Mouse (Mus musculus) megakaryocyte, embryonic 14.5 days (primary cell): Measurements from ENCODE around the gene Rfxank. TPM values are rescaled to one million over a fixed set of nuclear protein-coding genes. Genes with fewer than 3 reads are reported as not detected.

ENCODE experiments used
- H3K27me3 ChIP-seq: replicated peaks from 2 replicates; pipeline ENCODE3; 2012; ENCODE audit warnings: inconsistent platforms
- H3K36me3 ChIP-seq: replicated peaks from 2 replicates; pipeline ENCODE3; 2012; ENCODE audit warnings: low read length, inconsistent platforms, mixed read lengths
- H3K4me1 ChIP-seq: 2 replicates; pipeline ENCODE4 v1.6.1; 2012; ENCODE audit warnings: inconsistent platforms
- H3K4me3 ChIP-seq: replicated peaks from 2 replicates; pipeline ENCODE3; 2012; ENCODE audit warnings: moderate library complexity, mild to moderate bottlenecking, inconsistent platforms
- H3K9me3 ChIP-seq: 2 replicates; pipeline ENCODE4 v1.6.1; 2012; ENCODE audit warnings: inconsistent platforms
- FLI1 ChIP-seq: IDR thresholded peaks from 2 replicates; pipeline ENCODE4 v1.6.1; 2012; ENCODE audit warnings: low read length, inconsistent platforms, mixed read lengths
- GATA1 ChIP-seq: IDR thresholded peaks from 3 replicates; pipeline ENCODE4 v1.6.1; 2012; ENCODE audit warnings: mixed read lengths, low read length, inconsistent platforms, borderline replicate concordance
- polyA plus RNA-seq: library from polyadenylated mRNA; stranded (reverse); fragments of >175 nt; gene quantifications from 2 replicates; pipeline ENCODE4 v1.2.3, GENCODE M21; 2012; ENCODE audit warnings: low replicate concordance; ENCODE audit not compliant: insufficient read depth

The Rfxank gene
- polyA plus RNA-seq, 1 experiment = 18.5 TPM

DNA sequence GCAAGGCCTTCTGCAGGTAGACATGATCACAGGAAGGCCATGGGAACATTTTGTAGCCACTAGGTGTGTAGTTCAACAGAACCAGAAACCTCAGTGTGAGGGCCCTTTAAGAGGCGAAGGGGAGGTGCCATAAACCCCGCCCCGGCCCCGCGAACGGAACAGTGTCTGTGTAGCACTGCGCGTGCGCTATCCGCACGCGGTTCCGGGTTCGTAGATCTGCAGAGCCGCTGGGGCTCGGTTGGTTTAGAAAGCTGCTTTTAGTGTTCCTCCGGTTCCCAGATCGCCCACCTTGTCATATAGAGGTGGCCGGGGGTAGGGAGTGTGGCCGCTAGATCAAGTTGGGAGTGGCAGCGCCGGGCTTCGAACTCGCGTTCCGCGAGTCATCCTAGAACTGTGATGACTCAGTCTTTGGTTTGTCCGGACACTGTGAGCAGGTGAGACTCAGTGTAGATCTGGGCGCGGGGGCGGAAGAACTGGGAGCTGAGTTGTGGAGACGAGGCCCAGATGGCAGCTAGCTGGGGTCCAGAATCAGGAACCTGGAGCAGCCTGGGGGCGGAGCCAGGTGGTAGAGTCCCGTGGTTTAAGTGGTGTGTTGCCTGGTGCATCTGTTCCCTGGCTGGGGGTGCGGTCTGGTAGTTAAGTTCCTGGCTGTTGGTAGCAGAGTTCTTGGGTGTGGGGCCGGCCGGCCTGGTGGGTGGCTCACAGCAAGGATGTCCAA is 7.6 kb downstream of the Rfxank start, which contains the start of gene Nr2c2ap:
Gene Nr2c2ap (plus strand): TSS at position 168 of the 718 bp plus-strand sequence.
- peaks cover 64% of the 10 kb centered on the region for H3K4me1 ChIP-seq
- peak within 1 kb of the TSS; percentile 93 for H3K4me3 ChIP-seq
- TF ChIP-seq GATA1 (no peak), FLI1 (no peak)

DNA sequence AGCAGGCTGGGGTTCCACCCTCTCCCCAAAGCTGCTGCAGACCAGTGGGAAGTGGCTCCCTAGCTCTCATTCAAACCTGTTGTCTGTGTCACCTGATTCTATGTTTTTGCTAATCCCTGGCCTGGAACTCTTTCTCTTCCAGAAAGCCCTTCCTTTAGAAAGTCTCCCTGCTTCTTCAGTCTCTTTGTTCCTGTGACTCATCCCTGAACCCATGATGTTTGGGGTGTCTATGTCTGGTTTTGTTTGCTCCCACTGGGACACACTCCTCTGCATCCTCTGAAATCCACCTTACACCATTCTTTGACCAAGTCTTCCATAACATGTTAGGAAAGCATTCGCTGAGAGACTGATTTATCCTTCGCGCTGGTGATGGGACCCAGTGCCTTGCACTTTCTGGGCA is 8.9 kb downstream of the Rfxank start:
- Histone ChIP-seq H3K4me3 (no peak overlapping the region), H3K9me3 (no peaks in the 10 kb centered on the region), H3K36me3 (peaks cover 29% of the 10 kb centered on the region), H3K27me3 (peaks cover 9% of the 10 kb centered on the region), H3K4me1 (peaks cover 57% of the 10 kb centered on the region)
- no peak for TF ChIP-seq GATA1
- no peak for TF ChIP-seq FLI1

More for the DNA sequence above, 7.6 kb downstream of the Rfxank start, which contains the start of gene Nr2c2ap:
- Histone ChIP-seq H3K9me3 (no peaks in the 10 kb centered on the region), H3K36me3 (peaks cover 42% of the 10 kb centered on the region), H3K27me3 (no peaks in the 10 kb centered on the region)

- H3K9me3 ChIP-seq = no peaks in the 10 kb centered on the region
- H3K27me3 ChIP-seq = peaks cover 14% of the 10 kb centered on the region
- no peak overlapping the region for H3K4me3 ChIP-seq
- peaks cover 51% of the 10 kb centered on the region for H3K4me1 ChIP-seq
- TF ChIP-seq FLI1 = no peak
- no peak for TF ChIP-seq GATA1
- H3K36me3 ChIP-seq = peaks cover 23% of the 10 kb centered on the region
Measured at GRCm38 (mm10) chr8:70129309-70129952, 9.5 kb downstream of the Rfxank start.

- peaks cover 13% of the 10 kb centered on the region for H3K36me3 ChIP-seq
- H3K27me3 ChIP-seq = peaks cover 19% of the 10 kb centered on the region
- H3K9me3 ChIP-seq = no peaks in the 10 kb centered on the region
- no peak overlapping the region for H3K4me3 ChIP-seq
- peaks cover 41% of the 10 kb centered on the region for H3K4me1 ChIP-seq
- TF ChIP-seq FLI1 (no peak), GATA1 (no peak)
Measured at GRCm38 (mm10) chr8:70128435-70128834, 10.5 kb downstream of the Rfxank start.

DNA sequence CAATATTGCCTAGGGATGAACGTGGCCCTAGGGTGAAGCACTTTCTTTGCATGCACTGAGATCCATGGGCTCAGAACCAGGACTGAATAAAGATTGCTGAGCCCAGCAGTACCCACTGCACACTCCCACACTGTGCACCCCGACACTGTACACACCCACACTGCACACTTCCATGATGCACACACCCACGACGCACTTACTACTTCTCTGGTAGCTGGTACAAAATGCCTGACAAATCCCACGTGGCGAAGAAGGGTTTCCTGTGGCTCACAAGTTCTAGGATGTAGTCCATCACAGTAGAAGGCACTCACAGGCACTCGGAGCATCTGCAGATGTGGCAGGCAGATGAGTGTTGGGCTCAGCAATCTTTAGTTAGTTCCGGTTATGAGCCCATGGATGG is 14.0 kb downstream of the Rfxank start:
- Histone ChIP-seq H3K36me3 (no peaks in the 10 kb centered on the region), H3K9me3 (no peaks in the 10 kb centered on the region), H3K27me3 (peaks cover 49% of the 10 kb centered on the region), H3K4me3 (no peak overlapping the region), H3K4me1 (peaks cover 18% of the 10 kb centered on the region)
- TF ChIP-seq FLI1 = no peak
- TF ChIP-seq GATA1 = no peak

GRCm38 (mm10) chr8:70122863-70123262 is 16.1 kb downstream of the Rfxank start:
- Histone ChIP-seq H3K27me3 (peaks cover 68% of the 10 kb centered on the region), H3K9me3 (no peaks in the 10 kb centered on the region), H3K4me3 (no peak overlapping the region), H3K36me3 (no peaks in the 10 kb centered on the region), H3K4me1 (peaks cover 15% of the 10 kb centered on the region)
- TF ChIP-seq GATA1 = no peak
- no peak for TF ChIP-seq FLI1

GRCm38 (mm10) chr8:70120667-70121066 is 18.3 kb downstream of the Rfxank start, which contains the start of gene Ncan:
TSS of gene Ncan (minus strand) at chr8:70120873.
- Histone ChIP-seq H3K4me1 (peaks cover 7% of the 10 kb centered on the region; the same call in 1 of the 2 replicates), H3K9me3 (no peaks in the 10 kb centered on the region), H3K4me3 (no peak within 1 kb of the TSS), H3K27me3 (peaks cover 85% of the 10 kb centered on the region), H3K36me3 (no peaks in the 10 kb centered on the region)
- no peak for TF ChIP-seq FLI1
- TF ChIP-seq GATA1 = no peak

DNA sequence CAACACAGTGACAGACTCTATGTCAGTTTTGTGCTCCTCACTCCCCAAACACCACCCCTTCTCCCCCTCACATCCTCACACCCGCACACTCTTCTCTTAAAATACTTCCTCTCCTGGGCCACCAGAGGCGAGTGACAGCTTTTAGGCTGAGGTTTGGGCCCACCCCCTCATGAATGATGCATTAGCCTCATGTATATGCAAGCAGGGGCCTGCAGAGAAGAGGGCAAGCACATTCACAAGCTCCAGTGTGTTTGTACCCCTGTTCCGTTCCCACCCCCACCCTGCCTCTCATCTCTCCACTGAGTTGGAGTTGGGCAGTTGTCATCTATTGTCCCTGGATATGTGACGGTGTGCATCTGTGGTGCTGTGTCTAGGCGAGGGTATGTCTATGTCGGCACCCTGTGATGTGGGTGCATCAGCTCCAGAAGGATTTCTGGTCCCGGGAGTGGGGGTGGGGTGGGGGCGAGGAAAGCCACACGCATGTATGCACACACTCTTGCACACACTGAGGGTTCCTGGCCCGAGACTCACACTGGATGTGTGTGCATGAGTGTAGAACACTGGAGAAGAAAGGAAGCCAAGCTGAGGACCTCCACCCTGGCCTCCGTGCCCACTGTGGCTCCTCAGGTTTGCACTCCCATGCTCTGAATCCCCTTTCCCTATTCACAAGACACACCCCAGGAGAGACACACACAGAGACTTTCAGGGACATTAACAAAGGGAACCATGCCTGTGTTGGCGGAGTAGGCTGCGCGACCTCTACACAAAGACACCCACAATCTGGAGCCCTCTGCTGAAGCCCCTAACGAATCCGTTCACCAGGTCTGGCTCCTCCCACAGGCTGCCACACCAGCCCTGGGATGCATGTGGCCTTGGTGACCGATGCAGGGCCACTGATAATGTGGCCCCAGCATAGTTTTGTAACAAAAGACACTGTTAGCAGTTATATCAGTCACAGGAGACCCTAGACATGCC is 19.9 kb downstream of the Rfxank start:
- Histone ChIP-seq H3K36me3 (no peaks in the 10 kb centered on the region), H3K4me3 (no peak overlapping the region), H3K9me3 (no peaks in the 10 kb centered on the region), H3K4me1 (peaks cover 7% of the 10 kb centered on the region; the same call in 1 of the 2 replicates), H3K27me3 (peaks cover 89% of the 10 kb centered on the region)
- TF ChIP-seq GATA1 = no peak
- no peak for TF ChIP-seq FLI1

- Histone ChIP-seq H3K27me3 (peaks cover 96% of the 10 kb centered on the region), H3K4me1 (peaks cover 9% of the 10 kb centered on the region; the same call in 1 of the 2 replicates), H3K36me3 (no peaks in the 10 kb centered on the region), H3K4me3 (no peak overlapping the region), H3K9me3 (no peaks in the 10 kb centered on the region)
- TF ChIP-seq FLI1 (no peak), GATA1 (no peak)
Measured at GRCm38 (mm10) chr8:70117611-70118010, 21.3 kb downstream of the Rfxank start.
